Mouse (Mus musculus) megakaryocyte, embryonic 14.5 days (primary cell): Measurements from ENCODE around the gene Enox1.

ENCODE experiments used
- FLI1 ChIP-seq: IDR thresholded peaks from 2 replicates; pipeline ENCODE4 v1.6.1; 2012; ENCODE audit warnings: low read length, inconsistent platforms, mixed read lengths
- GATA1 ChIP-seq: IDR thresholded peaks from 3 replicates; pipeline ENCODE4 v1.6.1; 2012; ENCODE audit warnings: mixed read lengths, low read length, inconsistent platforms, borderline replicate concordance

- TF ChIP-seq GATA1, result no peak
- no peak for TF ChIP-seq FLI1
Observed at GRCm38 (mm10) chr14:77373119-77373518, 216.6 kb downstream of the Enox1 start.
